ENCODE assay signal across 18 mouse cellular contexts in the genomic region with DNA sequence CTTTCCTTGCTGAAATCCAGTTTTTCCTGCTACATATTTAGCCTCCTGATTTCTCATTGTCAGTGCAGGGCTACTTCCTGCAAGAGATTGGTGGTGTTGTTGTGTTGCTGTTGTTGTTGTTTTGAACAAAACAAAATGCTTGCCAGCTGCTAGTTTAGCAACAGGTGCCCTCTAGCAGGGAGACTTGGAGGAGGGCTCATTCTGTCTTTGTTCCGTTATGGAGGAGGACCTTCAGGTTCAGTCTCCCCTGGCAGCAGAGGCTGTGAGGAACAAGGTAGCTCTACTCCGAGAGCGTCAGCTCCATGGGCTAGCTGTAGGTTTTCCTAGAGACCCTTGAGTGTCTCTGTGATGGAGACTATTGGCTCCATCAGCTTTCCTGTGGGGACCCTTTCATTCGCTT. TPM values are rescaled to one million over a fixed set of nuclear protein-coding genes. Genes with fewer than 3 reads are reported as not detected.
DNase-seq lines count a peak whose midpoint lies in the region; ATAC-seq and TF ChIP-seq lines count a peak whose summit lies in the region.
"Had no signal": no experiment of that assay in that cellular context is flagged by ENCODE, and none has a peak within 500 bp of the region (broad histone marks: within the 10 kb centered on the region; RNA-seq: fewer than 3 reads in every experiment).

No protein-coding gene starts in this region.

- no peaks in the 10 kb centered on the region for H3K9me3 ChIP-seq in hindbrain, embryonic 11.5 days (ENCODE audit: control insufficient read depth, low read length)
- no peaks in the 10 kb centered on the region for H3K9me3 ChIP-seq in midbrain, embryonic 13.5 days
- no peaks in the 10 kb centered on the region for H3K9me3 ChIP-seq in heart, embryonic 10.5 days
- H3K9me3 ChIP-seq: kidney, embryonic 15.5 days; liver, embryonic 12.5 days; megakaryocyte, embryonic 14.5 days had no signal

- intact Hi-C loops in left cerebral cortex, adult 2 months (cut with DNase I): loop anchor here (5.0 to 10.0 kb wide), 3 partner anchors 50 to 252 kb away; partner anchors contain the start of gene Pou2f1
- intact Hi-C loops in left cerebral cortex, postnatal 10 days (cut with DNase I): loop anchor here (5.0 kb wide), 3 partner anchors 45 to 105 kb away; no protein-coding TSS in a partner anchor

- H3K27me3 ChIP-seq in hindbrain, embryonic 11.5 days (ENCODE audit: control insufficient read depth, insufficient read depth, low read length): no peaks in the 10 kb centered on the region
- H3K27me3 ChIP-seq in midbrain, embryonic 13.5 days: peaks cover 8% of the 10 kb centered on the region; the same call in 1 of the 2 replicates
- peaks cover 62% of the 10 kb centered on the region for H3K27me3 ChIP-seq in heart, embryonic 10.5 days (ENCODE audit: insufficient read depth, poor library complexity, severe bottlenecking)

- WGBS in hindbrain, embryonic 11.5 days: 70% methylated on average over 4 of the region's 4 CpGs
- WGBS in midbrain, embryonic 13.5 days: 35% methylated on average over 4 of the region's 4 CpGs
- WGBS in heart, embryonic 10.5 days: 67% methylated on average over 4 of the region's 4 CpGs

- H3K9ac ChIP-seq in hindbrain, embryonic 11.5 days (ENCODE audit: low read depth, low read length): peak overlapping the region; percentile 32
- H3K9ac ChIP-seq in midbrain, embryonic 13.5 days (replicated peaks): peak overlapping the region; percentile 79
- H3K9ac ChIP-seq: kidney, embryonic 15.5 days; liver, embryonic 12.5 days had no signal

- ATAC-seq in hindbrain, embryonic 11.5 days (ENCODE audit: low FRiP score): no peak
- ATAC-seq in midbrain, embryonic 13.5 days: no peak
- ATAC-seq in activated CD4-positive, CD25-positive, alpha-beta regulatory T cell, adult 4 months: no peak
- ATAC-seq: liver, embryonic 12.5 days had no signal

- peak overlapping the region; percentile 83 for H3K27ac ChIP-seq in left cerebral cortex, adult 2 months
- H3K27ac ChIP-seq in hindbrain, embryonic 11.5 days (ENCODE audit: low read depth, low read length): 0 out of 2 replicates have a peak overlapping the region, but pooled peaks have one; percentile 33
- H3K27ac ChIP-seq in midbrain, embryonic 13.5 days: 0 out of 2 replicates have a peak overlapping the region, but pooled peaks have one; percentile 74
- no peak overlapping the region for H3K27ac ChIP-seq in heart, embryonic 10.5 days
- H3K27ac ChIP-seq: kidney, embryonic 15.5 days; liver, embryonic 12.5 days had no signal

- no peak for DNase-seq in left cerebral cortex, adult 2 months (ENCODE audit: extremely low spot score in 1 of 2, low spot score in 2 of 2)
- DNase-seq in left cerebral cortex, postnatal 10 days (ENCODE audit: extremely low spot score in 1 of 2, low spot score in 2 of 2): no peak
- peak; percentile 19 for DNase-seq in hindbrain, embryonic 11.5 days (ENCODE audit: low spot score)
- no peak for DNase-seq in lung, postnatal 36 days
- DNase-seq in right cerebral cortex, postnatal 10 days (ENCODE audit: low spot score in 2 of 2): no peak
- no peak for DNase-seq in heart, embryonic 10.5 days (ENCODE audit: low spot score)
- DNase-seq: adrenal gland, postnatal 10 days; cerebellum, adult 9-11 months; gastrocnemius, postnatal 14 days; heart, postnatal 4 days had no signal

- TF ChIP-seq CTCF in left cerebral cortex, adult 2 months (IDR thresholded peaks at IDR 0.05): no peak

- H3K4me1 ChIP-seq in hindbrain, embryonic 11.5 days (replicated peaks; ENCODE audit: control insufficient read depth, insufficient read depth, low read length): peaks cover 4% of the 10 kb centered on the region; the same call in 1 of the 2 replicates
- H3K4me1 ChIP-seq in midbrain, embryonic 13.5 days (replicated peaks): peaks cover 55% of the 10 kb centered on the region
- peaks cover 18% of the 10 kb centered on the region for H3K4me1 ChIP-seq in heart, embryonic 10.5 days
- H3K4me1 ChIP-seq: liver, embryonic 12.5 days had no signal

- H3K4me2 ChIP-seq in hindbrain, embryonic 11.5 days (replicated peaks; ENCODE audit: low read depth, low read length): peak overlapping the region; percentile 74
- H3K4me2 ChIP-seq in midbrain, embryonic 13.5 days (replicated peaks): peak overlapping the region; percentile 81
- H3K4me2 ChIP-seq: kidney, embryonic 15.5 days; liver, embryonic 12.5 days had no signal

- H3K36me3 ChIP-seq in hindbrain, embryonic 11.5 days (ENCODE audit: control insufficient read depth, insufficient read depth, low read length): no peaks in the 10 kb centered on the region
- no peaks in the 10 kb centered on the region for H3K36me3 ChIP-seq in midbrain, embryonic 13.5 days
- no peaks in the 10 kb centered on the region for H3K36me3 ChIP-seq in heart, embryonic 10.5 days
- H3K36me3 ChIP-seq: kidney, embryonic 15.5 days; liver, embryonic 12.5 days had no signal

- peak overlapping the region; percentile 56 for H3K4me3 ChIP-seq in left cerebral cortex, adult 2 months
- H3K4me3 ChIP-seq in hindbrain, embryonic 11.5 days (ENCODE audit: low read depth, low read length): no peak overlapping the region
- peak overlapping the region; percentile 62 for H3K4me3 ChIP-seq in midbrain, embryonic 13.5 days (replicated peaks)
- H3K4me3 ChIP-seq in heart, embryonic 10.5 days: no peak overlapping the region
- H3K4me3 ChIP-seq: kidney, embryonic 15.5 days; liver, embryonic 12.5 days; megakaryocyte, embryonic 14.5 days had no signal

RNA-seq across cellular contexts. Expression of gene Ildr2, which starts 3.0 kb away (rescaled TPM):
- total RNA-seq in left cerebral cortex, adult 2 months (2021): 100 to 1,000 TPM; 111 to 119 TPM
- 100 to 1,000 TPM; 147 to 154 TPM for total RNA-seq in left cerebral cortex, postnatal 10 days (2021)
- 7.2 and 7.4 TPM in 2 replicates for polyA plus RNA-seq in hindbrain, embryonic 11.5 days (2014; fragmentation: Nextera tagmentation; extraction: Ambion mirVana)
- polyA plus RNA-seq in midbrain, embryonic 13.5 days (2015; fragmentation: Nextera tagmentation; extraction: Ambion mirVana): 5.3 and 6.5 TPM in 2 replicates
- not detected for polyA plus RNA-seq in activated CD4-positive, CD25-positive, alpha-beta regulatory T cell, adult 4 months (2017; shearing (Covaris generic))
- polyA plus RNA-seq in heart, embryonic 10.5 days (2016; fragmentation: Nextera tagmentation; extraction: Ambion mirVana): 1.4 and 1.5 TPM in 2 replicates
- total RNA-seq: neutrophil, adult 5-6 weeks had no signal

RNA-seq across cellular contexts. Expression of gene Mael, which starts 18.4 kb away (rescaled TPM):
- not detected for total RNA-seq in left cerebral cortex, adult 2 months (2021)
- under 1 TPM in 1 of 2 experiments, not detected in 1; 0.43 TPM for total RNA-seq in left cerebral cortex, postnatal 10 days (2021)
- 0.14 TPM in 1 of 2 replicates, not detected in the other for polyA plus RNA-seq in hindbrain, embryonic 11.5 days (2014; fragmentation: Nextera tagmentation; extraction: Ambion mirVana)
- not detected in 2 replicates for polyA plus RNA-seq in midbrain, embryonic 13.5 days (2015; fragmentation: Nextera tagmentation; extraction: Ambion mirVana)
- polyA plus RNA-seq in activated CD4-positive, CD25-positive, alpha-beta regulatory T cell, adult 4 months (2017; shearing (Covaris generic)): not detected
- 0.09 and 0.11 TPM in 2 replicates for polyA plus RNA-seq in heart, embryonic 10.5 days (2016; fragmentation: Nextera tagmentation; extraction: Ambion mirVana)
- total RNA-seq: adrenal gland, postnatal 10 days; gastrocnemius, postnatal 14 days; heart, postnatal 4 days; neutrophil, adult 5-6 weeks had no signal
- polyA plus RNA-seq: embryonic facial prominence, embryonic 11.5 days; liver, embryonic 12.5 days; lung, embryonic 16.5 days had no signal

Comparison
In these comparisons a context has a peak if more than half of its experiments do, and no peak if none do; other contexts are left out.
1. H3K4me3 ChIP-seq: peak in left cerebral cortex, adult 2 months (single experiment) and midbrain, embryonic 13.5 days (single experiment); none in hindbrain, embryonic 11.5 days (single experiment) and heart, embryonic 10.5 days (single experiment).